Mouse (Mus musculus): Measurements from ENCODE around the gene Lgr6. TPM values are rescaled to one million over a fixed set of nuclear protein-coding genes. Genes with fewer than 3 reads are reported as not detected.

The Lgr6 gene
- total RNA-seq, 2 experiments from 2014 or later, result 20.5 to 28.4 TPM

DNA sequence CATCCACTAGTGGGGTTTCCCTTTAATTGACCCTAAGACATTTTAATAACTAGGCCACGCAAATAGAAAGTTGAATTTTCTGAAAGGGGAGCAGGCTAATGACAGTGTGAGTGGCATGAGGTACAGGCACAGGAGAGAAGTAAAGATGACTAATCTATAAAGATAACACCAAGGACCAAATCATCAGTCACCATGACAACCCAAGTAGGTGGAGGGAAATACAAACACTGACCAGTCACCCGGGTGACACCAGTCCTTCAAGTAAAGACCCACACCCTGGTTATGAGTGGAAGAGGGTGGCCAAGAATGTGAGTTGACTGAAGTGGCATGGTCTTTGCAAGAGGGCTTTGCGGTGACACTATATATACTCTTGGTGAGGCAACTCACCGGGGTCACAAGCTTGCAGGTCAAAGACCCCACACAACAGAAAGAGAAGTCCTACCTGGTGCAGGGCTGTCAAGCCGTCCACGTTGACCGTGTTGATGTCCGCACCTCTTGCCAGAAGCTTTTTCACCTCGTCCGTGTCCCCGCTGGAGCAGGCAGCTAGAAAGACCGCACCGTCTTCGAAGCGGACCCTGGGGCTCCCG is 149.9 kb downstream of the Lgr6 start:
- peak; percentile 46 for DNase-seq

DNA sequence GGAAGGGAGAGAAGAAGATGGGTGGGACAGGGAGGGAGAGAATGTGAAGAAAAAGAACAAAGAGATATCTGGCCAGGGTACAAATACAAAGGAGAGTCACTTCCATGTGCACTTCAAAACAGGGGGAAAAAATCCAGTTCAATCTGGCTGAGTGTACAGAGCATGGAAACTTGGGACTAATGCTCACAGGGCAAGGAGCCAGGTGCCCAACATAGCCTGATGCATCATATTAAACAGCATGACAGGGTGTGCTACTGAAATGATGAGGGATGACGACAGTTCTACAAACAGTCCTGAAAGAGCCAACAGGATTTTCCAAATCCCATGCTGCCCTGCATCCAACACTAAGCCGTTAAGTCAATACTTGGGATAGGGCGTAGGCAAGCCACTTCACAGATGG is 155.1 kb downstream of the Lgr6 start:
- DNase-seq, result no peak

DNA sequence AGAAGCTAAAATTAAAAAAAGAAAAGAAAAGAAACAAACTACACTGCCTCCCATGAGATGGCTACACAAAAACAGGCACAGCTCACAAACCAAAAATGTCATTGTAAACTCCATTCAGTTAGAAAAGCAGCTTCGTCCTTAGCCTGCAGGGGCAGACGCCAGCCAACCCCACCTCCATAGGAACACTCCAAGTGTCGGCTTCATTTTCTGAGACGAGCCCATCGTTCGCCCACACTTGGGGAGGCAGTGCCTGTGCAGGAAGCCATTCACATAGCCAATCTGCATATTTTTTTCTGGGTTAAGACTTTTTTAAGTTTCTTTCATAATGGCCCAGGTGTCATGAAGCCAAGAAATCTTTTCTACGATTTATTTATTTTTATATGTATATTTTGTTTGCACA is 157.5 kb downstream of the Lgr6 start:
- DNase-seq, result no peak

DNA sequence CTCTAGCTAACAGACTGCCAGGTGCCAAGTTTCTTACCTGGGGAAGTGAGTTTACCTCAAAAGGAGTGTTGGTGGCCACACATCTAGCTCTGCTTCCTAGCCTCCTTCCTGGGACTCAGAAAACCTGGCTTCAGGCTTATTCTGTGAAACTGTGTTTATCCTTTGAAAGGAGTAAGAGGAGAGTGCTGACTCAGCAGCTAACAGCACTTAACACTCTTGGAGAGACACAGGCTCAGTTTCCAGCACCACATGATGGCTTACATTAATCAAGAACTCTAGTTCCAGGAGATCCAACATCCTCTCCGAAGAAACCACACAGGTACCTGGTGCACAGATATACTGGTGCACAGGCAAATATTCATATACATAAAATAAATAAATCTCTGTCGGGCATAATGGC is 162.2 kb downstream of the Lgr6 start:
- DNase-seq, result no peak

DNA sequence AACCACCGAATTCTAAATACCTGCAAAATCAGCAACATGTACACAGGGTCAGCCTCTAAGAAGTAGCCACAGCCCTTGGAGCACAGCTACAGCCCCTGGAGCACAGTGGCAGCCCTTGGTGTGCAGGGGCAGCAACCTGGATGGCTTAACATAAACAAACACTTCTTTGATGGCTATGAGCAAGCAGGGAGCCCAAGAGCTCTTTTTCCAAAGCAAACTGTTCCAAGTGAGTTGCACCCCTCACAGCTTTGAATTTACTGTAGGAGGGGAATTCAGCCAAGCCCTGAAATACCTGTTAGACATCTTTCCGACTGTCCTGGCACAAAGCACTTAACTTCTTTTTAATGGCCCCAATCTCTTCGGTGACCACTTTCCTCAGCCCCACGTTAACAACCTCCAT is 164.2 kb downstream of the Lgr6 start:
- no peak for DNase-seq

DNA sequence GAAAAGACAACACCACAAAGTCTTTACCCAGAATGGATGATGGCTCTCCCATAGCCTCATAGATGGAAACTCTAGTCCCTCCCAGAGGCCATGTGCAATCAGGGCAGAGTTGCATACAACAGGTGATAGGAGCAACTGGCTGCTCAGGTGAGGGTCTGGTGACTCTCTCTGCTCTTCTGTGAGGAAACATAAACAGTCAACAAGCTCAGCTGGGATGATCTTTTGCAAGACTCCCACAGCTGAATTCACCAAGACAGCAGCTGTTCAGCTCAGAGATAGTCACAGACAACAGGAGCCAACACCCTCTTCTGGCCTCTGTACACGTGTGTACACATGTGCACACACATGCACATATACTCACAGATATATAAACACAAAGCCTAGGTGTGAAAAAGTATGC is 166.8 kb downstream of the Lgr6 start:
- DNase-seq, result no peak

DNA sequence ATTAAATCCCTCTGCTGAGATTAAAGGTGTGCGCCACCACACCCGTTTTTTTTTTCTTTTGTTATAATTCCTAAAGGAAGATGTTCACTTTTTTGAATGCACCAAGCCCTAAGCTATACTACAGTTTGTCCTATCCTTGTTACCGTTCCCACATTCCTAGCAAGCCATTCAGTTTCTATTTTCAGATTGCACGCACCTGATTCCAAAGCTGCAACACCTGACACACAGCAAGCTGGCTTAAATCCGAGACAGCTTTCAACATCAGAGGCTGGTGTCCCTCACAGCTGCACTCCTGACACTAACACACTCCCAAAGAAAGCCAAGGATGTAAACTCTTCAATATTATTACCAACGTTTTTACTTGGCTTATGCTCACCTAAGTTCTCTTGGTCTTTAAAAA is 168.7 kb downstream of the Lgr6 start:
- DNase-seq, result no peak

Other genes starting within 250 kb of the Lgr6 start
- gene Ppp1r12b, start 149.3 kb downstream of the Lgr6 start, total RNA-seq (2021), result 10 to 100 TPM; 16.7 to 32.8 TPM
- 1 to 10 TPM; 5.1 to 6.6 TPM for gene Ube2t, start 142.7 kb downstream of the Lgr6 start, total RNA-seq (2021)
- gene Ptpn7, start 27.4 kb upstream of the Lgr6 start, total RNA-seq (2021), result 1 to 10 TPM; 1.8 to 2.5 TPM
- gene Arl8a, start 41.5 kb upstream of the Lgr6 start, total RNA-seq (2021), result 10 to 100 TPM; 49.2 to 57.7 TPM
- 1 to 10 TPM; 1.3 to 2.8 TPM for gene Gpr37l1, start 62.4 kb upstream of the Lgr6 start, total RNA-seq (2021)
- under 1 TPM; 0.21 to 0.39 TPM for gene Elf3, start 153.3 kb upstream of the Lgr6 start, total RNA-seq (2021)
- gene Rnpep, start 178.8 kb upstream of the Lgr6 start, total RNA-seq (2021), result 10 to 100 TPM; 40.0 to 56.1 TPM
- gene Timm17a, start 208.5 kb upstream of the Lgr6 start, total RNA-seq (2021), result 100 to 1,000 TPM; 277 to 292 TPM
- 1 to 10 TPM; 1.7 to 3.8 TPM for gene Lmod1, start 219.5 kb upstream of the Lgr6 start, total RNA-seq (2021)

Data from adrenal gland, postnatal 10 days (tissue).